In the genomic region with DNA sequence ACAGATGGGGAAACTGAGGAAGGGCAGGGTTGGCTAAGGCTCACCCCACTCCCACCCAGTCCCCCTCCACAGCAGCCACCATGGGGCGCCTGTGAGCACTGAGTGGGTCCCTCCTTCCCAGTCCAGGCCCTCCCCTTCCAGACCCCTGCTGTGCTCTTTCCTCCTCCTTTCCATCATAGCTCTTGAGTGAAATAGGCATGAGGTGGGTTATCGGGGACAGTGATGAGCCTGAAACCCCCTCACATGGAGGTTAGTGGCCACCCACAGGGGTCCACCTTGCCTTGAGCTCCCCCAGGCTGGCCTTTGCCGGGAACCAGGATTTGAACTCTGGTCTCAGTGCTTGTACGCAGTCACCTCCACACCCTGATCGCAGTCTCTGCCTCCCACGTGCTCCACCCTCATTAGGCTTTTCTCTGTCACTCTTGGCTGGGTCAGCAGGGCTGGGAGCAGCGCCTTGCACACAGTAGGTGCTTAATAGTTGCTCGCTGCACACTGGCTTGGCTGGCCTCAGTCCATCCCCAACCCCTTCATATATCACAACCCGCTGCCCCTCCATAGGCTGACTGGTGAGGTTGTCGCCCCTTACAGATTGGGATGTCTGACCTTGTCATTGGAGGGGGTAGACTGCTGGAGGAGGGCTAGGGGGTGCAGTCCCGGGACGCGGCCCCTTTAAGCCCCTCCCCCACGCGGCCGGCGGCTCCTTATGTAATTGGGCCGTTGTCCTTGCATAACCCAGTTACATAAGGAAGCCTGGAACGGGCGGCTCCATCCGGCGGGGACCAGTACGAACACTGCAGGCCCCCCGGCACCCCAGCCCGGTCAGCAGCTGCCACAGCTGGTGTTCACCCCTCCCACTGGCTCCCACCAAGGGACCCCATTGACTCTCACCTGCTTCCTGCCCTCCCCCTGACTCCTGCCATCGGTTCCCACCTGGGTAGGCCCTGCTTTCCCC, we compare ENCODE assay signal across 8 mouse cellular contexts. TPM values are rescaled to one million over a fixed set of nuclear protein-coding genes. Genes with fewer than 3 reads are reported as not detected.
DNase-seq lines count a peak whose midpoint lies in the region; ATAC-seq lines count a peak whose summit lies in the region.

No protein-coding gene starts in this region.

- H3K4me2 ChIP-seq in embryonic facial prominence, embryonic 12.5 days (replicated peaks) = peak overlapping the region; percentile 39
- peak overlapping the region; percentile 51 for H3K4me2 ChIP-seq in heart, embryonic 12.5 days
- H3K4me2 ChIP-seq in kidney, embryonic 15.5 days = peak overlapping the region; percentile 46
- peak overlapping the region; percentile 37 for H3K4me2 ChIP-seq in liver, embryonic 13.5 days
- peak overlapping the region; percentile 32 for H3K4me2 ChIP-seq in neural tube, embryonic 13.5 days

- 25% methylated on average over 26 of the region's 26 CpGs for WGBS in embryonic facial prominence, embryonic 12.5 days
- 31% methylated on average over 26 of the region's 26 CpGs for WGBS in heart, embryonic 12.5 days
- 31% methylated on average over 26 of the region's 26 CpGs for WGBS in kidney, embryonic 15.5 days
- WGBS in liver, embryonic 13.5 days (ENCODE audit: insufficient replicate concordance) = 25% methylated on average over 26 of the region's 26 CpGs
- WGBS in neural tube, embryonic 13.5 days = 24% methylated on average over 26 of the region's 26 CpGs

- peaks cover 5% of the 10 kb centered on the region; the same call in 1 of the 2 replicates for H3K36me3 ChIP-seq in embryonic facial prominence, embryonic 12.5 days
- H3K36me3 ChIP-seq in heart, embryonic 12.5 days = peaks cover 10% of the 10 kb centered on the region; the same call in 1 of the 2 replicates
- H3K36me3 ChIP-seq in kidney, embryonic 15.5 days = peaks cover 14% of the 10 kb centered on the region
- H3K36me3 ChIP-seq in liver, embryonic 13.5 days = no peaks in the 10 kb centered on the region
- 0 out of 2 replicates have a peak, but pooled peaks cover 13% of the 10 kb centered on the region for H3K36me3 ChIP-seq in neural tube, embryonic 13.5 days

- ATAC-seq in embryonic facial prominence, embryonic 12.5 days (ENCODE audit: insufficient number of reproducible peaks, insufficient read depth, low FRiP score, low TSS enrichment) = peak; percentile 12
- ATAC-seq in heart, embryonic 12.5 days (ENCODE audit: insufficient number of reproducible peaks, low FRiP score) = no peak
- peak; percentile 16; the same call in 1 of the 2 replicates for ATAC-seq in kidney, embryonic 15.5 days (replicated peaks; ENCODE audit: low FRiP score)
- ATAC-seq in liver, embryonic 13.5 days (ENCODE audit: low read depth) = no peak
- ATAC-seq in neural tube, embryonic 13.5 days (ENCODE audit: low read depth) = no peak

- H3K27ac ChIP-seq in embryonic facial prominence, embryonic 12.5 days = peak overlapping the region; percentile 54
- peak overlapping the region; percentile 92 for H3K27ac ChIP-seq in heart, embryonic 12.5 days (ENCODE audit: poor library complexity, severe bottlenecking)
- H3K27ac ChIP-seq in kidney, embryonic 15.5 days = peak overlapping the region; percentile 84
- H3K27ac ChIP-seq in liver, embryonic 13.5 days = peak overlapping the region; percentile 66
- peak overlapping the region; percentile 88 for H3K27ac ChIP-seq in neural tube, embryonic 13.5 days (replicated peaks)

- peaks cover under 1% of the 10 kb centered on the region for H3K27me3 ChIP-seq in embryonic facial prominence, embryonic 12.5 days
- no peaks in the 10 kb centered on the region for H3K27me3 ChIP-seq in heart, embryonic 12.5 days (replicated peaks)
- H3K27me3 ChIP-seq in kidney, embryonic 15.5 days = no peaks in the 10 kb centered on the region
- peaks cover 19% of the 10 kb centered on the region for H3K27me3 ChIP-seq in liver, embryonic 13.5 days
- H3K27me3 ChIP-seq in neural tube, embryonic 13.5 days = no peaks in the 10 kb centered on the region; the same call in 1 of the 2 replicates

- peak; percentile 77 to 78 for DNase-seq in left cerebral cortex, adult 18-20 months (ENCODE audit: low spot score in 2 of 2)
- no peak for DNase-seq in left cerebral cortex, adult 11 months (ENCODE audit: low spot score)
- DNase-seq in liver, embryonic 13.5 days = no peak
- DNase-seq in urinary bladder, postnatal 14 days (ENCODE audit: low spot score) = peak; percentile 90

- H3K4me3 ChIP-seq in embryonic facial prominence, embryonic 12.5 days = peak overlapping the region; percentile 9; the same call in 1 of the 2 replicates
- no peak overlapping the region for H3K4me3 ChIP-seq in heart, embryonic 12.5 days
- peak overlapping the region; percentile 20 for H3K4me3 ChIP-seq in kidney, embryonic 15.5 days (replicated peaks)
- H3K4me3 ChIP-seq in liver, embryonic 13.5 days (replicated peaks) = no peak overlapping the region
- 0 out of 2 replicates have a peak overlapping the region, but pooled peaks have one; percentile 4 for H3K4me3 ChIP-seq in neural tube, embryonic 13.5 days

- 0 out of 2 replicates have a peak overlapping the region, but pooled peaks have one; percentile 25 for H3K9ac ChIP-seq in embryonic facial prominence, embryonic 12.5 days
- H3K9ac ChIP-seq in heart, embryonic 12.5 days = peak overlapping the region; percentile 54
- 0 out of 2 replicates have a peak overlapping the region, but pooled peaks have one; percentile 15 for H3K9ac ChIP-seq in kidney, embryonic 15.5 days
- peak overlapping the region; percentile 34 for H3K9ac ChIP-seq in liver, embryonic 13.5 days
- peak overlapping the region; percentile 35 for H3K9ac ChIP-seq in neural tube, embryonic 13.5 days

- H3K4me1 ChIP-seq in embryonic facial prominence, embryonic 12.5 days = peaks cover 74% of the 10 kb centered on the region
- H3K4me1 ChIP-seq in heart, embryonic 12.5 days (replicated peaks) = peaks cover 100% of the 10 kb centered on the region
- peaks cover 100% of the 10 kb centered on the region for H3K4me1 ChIP-seq in kidney, embryonic 15.5 days
- peaks cover 96% of the 10 kb centered on the region for H3K4me1 ChIP-seq in liver, embryonic 13.5 days (replicated peaks)
- peaks cover 100% of the 10 kb centered on the region for H3K4me1 ChIP-seq in neural tube, embryonic 13.5 days (replicated peaks)

- H3K9me3 ChIP-seq in embryonic facial prominence, embryonic 12.5 days = no peaks in the 10 kb centered on the region
- no peaks in the 10 kb centered on the region for H3K9me3 ChIP-seq in heart, embryonic 12.5 days (replicated peaks)
- H3K9me3 ChIP-seq in kidney, embryonic 15.5 days (replicated peaks) = no peaks in the 10 kb centered on the region
- no peaks in the 10 kb centered on the region for H3K9me3 ChIP-seq in liver, embryonic 13.5 days (replicated peaks)
- no peaks in the 10 kb centered on the region for H3K9me3 ChIP-seq in neural tube, embryonic 13.5 days

RNA-seq across cellular contexts. Expression of a gene that starts 20.7 kb away (rescaled TPM):
- total RNA-seq in left cerebral cortex, adult 18-20 months (2021) = 1 to 10 TPM; 1.1 to 1.2 TPM
- 3.1 and 3.4 TPM in 2 replicates for polyA plus RNA-seq in embryonic facial prominence, embryonic 12.5 days (2016; fragmentation: Nextera tagmentation; extraction: Ambion mirVana)
- polyA plus RNA-seq in heart, embryonic 12.5 days (2016; fragmentation: Nextera tagmentation; extraction: Ambion mirVana) = 2.9 and 4.3 TPM in 2 replicates
- polyA plus RNA-seq in kidney, embryonic 15.5 days (2015; fragmentation: Nextera tagmentation; extraction: Ambion mirVana) = 26.0 and 29.4 TPM in 2 replicates
- 1.8 TPM in 2 replicates for polyA plus RNA-seq in liver, embryonic 13.5 days (2015; fragmentation: Nextera tagmentation; extraction: Ambion mirVana)
- 1.8 and 3.1 TPM in 2 replicates for polyA plus RNA-seq in neural tube, embryonic 13.5 days (2015; fragmentation: Nextera tagmentation; extraction: Ambion mirVana)

RNA-seq across cellular contexts. Expression of a gene that starts 24.8 kb away (rescaled TPM):
- total RNA-seq in left cerebral cortex, adult 18-20 months (2021) = 1 to 10 TPM; 2.7 to 2.8 TPM
- 2.0 and 3.8 TPM in 2 replicates for polyA plus RNA-seq in embryonic facial prominence, embryonic 12.5 days (2016; fragmentation: Nextera tagmentation; extraction: Ambion mirVana)
- 1.2 and 1.8 TPM in 2 replicates for polyA plus RNA-seq in heart, embryonic 12.5 days (2016; fragmentation: Nextera tagmentation; extraction: Ambion mirVana)
- 1.6 and 2.1 TPM in 2 replicates for polyA plus RNA-seq in kidney, embryonic 15.5 days (2015; fragmentation: Nextera tagmentation; extraction: Ambion mirVana)
- 0.93 TPM in 1 of 2 replicates, not detected in the other for polyA plus RNA-seq in liver, embryonic 13.5 days (2015; fragmentation: Nextera tagmentation; extraction: Ambion mirVana)
- polyA plus RNA-seq in neural tube, embryonic 13.5 days (2015; fragmentation: Nextera tagmentation; extraction: Ambion mirVana) = 1.3 and 2.5 TPM in 2 replicates

RNA-seq across cellular contexts. Expression of a gene that starts 29.3 kb away (rescaled TPM):
- 1 to 10 TPM; 3.1 to 3.8 TPM for total RNA-seq in left cerebral cortex, adult 18-20 months (2021)
- polyA plus RNA-seq in embryonic facial prominence, embryonic 12.5 days (2016; fragmentation: Nextera tagmentation; extraction: Ambion mirVana) = 2.9 and 4.1 TPM in 2 replicates
- polyA plus RNA-seq in heart, embryonic 12.5 days (2016; fragmentation: Nextera tagmentation; extraction: Ambion mirVana) = 1.9 and 2.2 TPM in 2 replicates
- 2.5 and 4.1 TPM in 2 replicates for polyA plus RNA-seq in kidney, embryonic 15.5 days (2015; fragmentation: Nextera tagmentation; extraction: Ambion mirVana)
- polyA plus RNA-seq in liver, embryonic 13.5 days (2015; fragmentation: Nextera tagmentation; extraction: Ambion mirVana) = 0.86 and 0.89 TPM in 2 replicates
- polyA plus RNA-seq in neural tube, embryonic 13.5 days (2015; fragmentation: Nextera tagmentation; extraction: Ambion mirVana) = 5.2 and 8.2 TPM in 2 replicates

RNA-seq across cellular contexts. Expression of a gene that starts 29.4 kb away (rescaled TPM):
- 10 to 100 TPM; 87.4 to 97.6 TPM for total RNA-seq in left cerebral cortex, adult 18-20 months (2021)
- 73.6 and 77.0 TPM in 2 replicates for polyA plus RNA-seq in embryonic facial prominence, embryonic 12.5 days (2016; fragmentation: Nextera tagmentation; extraction: Ambion mirVana)
- polyA plus RNA-seq in heart, embryonic 12.5 days (2016; fragmentation: Nextera tagmentation; extraction: Ambion mirVana) = 66.7 and 66.9 TPM in 2 replicates
- 79.7 and 82.2 TPM in 2 replicates for polyA plus RNA-seq in kidney, embryonic 15.5 days (2015; fragmentation: Nextera tagmentation; extraction: Ambion mirVana)
- 61.1 and 68.7 TPM in 2 replicates for polyA plus RNA-seq in liver, embryonic 13.5 days (2015; fragmentation: Nextera tagmentation; extraction: Ambion mirVana)
- 72.2 and 75.2 TPM in 2 replicates for polyA plus RNA-seq in neural tube, embryonic 13.5 days (2015; fragmentation: Nextera tagmentation; extraction: Ambion mirVana)

RNA-seq across cellular contexts. Expression of a gene that starts 35.3 kb away (rescaled TPM):
- 10 to 100 TPM; 71.1 to 72.1 TPM for total RNA-seq in left cerebral cortex, adult 18-20 months (2021)
- 140 and 143 TPM in 2 replicates for polyA plus RNA-seq in embryonic facial prominence, embryonic 12.5 days (2016; fragmentation: Nextera tagmentation; extraction: Ambion mirVana)
- 96.4 and 99.5 TPM in 2 replicates for polyA plus RNA-seq in heart, embryonic 12.5 days (2016; fragmentation: Nextera tagmentation; extraction: Ambion mirVana)
- 105 and 114 TPM in 2 replicates for polyA plus RNA-seq in kidney, embryonic 15.5 days (2015; fragmentation: Nextera tagmentation; extraction: Ambion mirVana)
- 89.5 and 94.1 TPM in 2 replicates for polyA plus RNA-seq in liver, embryonic 13.5 days (2015; fragmentation: Nextera tagmentation; extraction: Ambion mirVana)
- 105 and 112 TPM in 2 replicates for polyA plus RNA-seq in neural tube, embryonic 13.5 days (2015; fragmentation: Nextera tagmentation; extraction: Ambion mirVana)

Comparison
In these comparisons a context has a peak if more than half of its experiments do, and no peak if none do; other contexts are left out.
1. DNase-seq: peak in left cerebral cortex, adult 18-20 months (2 of 2) and urinary bladder, postnatal 14 days (single experiment); none in left cerebral cortex, adult 11 months (single experiment) and liver, embryonic 13.5 days (single experiment).
2. ATAC-seq: peak in embryonic facial prominence, embryonic 12.5 days (single experiment) and kidney, embryonic 15.5 days (single experiment); none in heart, embryonic 12.5 days (single experiment), liver, embryonic 13.5 days (single experiment) and neural tube, embryonic 13.5 days (single experiment).
3. H3K4me3 ChIP-seq: peak in embryonic facial prominence, embryonic 12.5 days (single experiment), kidney, embryonic 15.5 days (single experiment) and neural tube, embryonic 13.5 days (single experiment); none in heart, embryonic 12.5 days (single experiment) and liver, embryonic 13.5 days (single experiment).
4. Peak in every context shown above with its lines, with median percentiles within 50 percentile points of each other: H3K27ac ChIP-seq, H3K4me2 ChIP-seq and H3K9ac ChIP-seq.